Mouse (Mus musculus) thymus, postnatal 4 days (tissue): ENCODE data around the gene Mapk7.

ENCODE experiments used
- DNase-seq: peaks from one replicate; pipeline ENCODE4 v3.0.0; 2021

Mapk7 gene

GRCm38 (mm10) chr11:61494129-61494997 lies at the start of gene Mapk7:
TSS of gene Mapk7 (minus strand) at chr11:61494406.
- peak; percentile 97 for DNase-seq

GRCm38 (mm10) chr11:61541106-61541505 lies 46.9 kb upstream of the Mapk7 start:
- no peak for DNase-seq

- no peak for DNase-seq
Measured at GRCm38 (mm10) chr11:61540642-61541041, 46.4 kb upstream of the Mapk7 start.

GRCm38 (mm10) chr11:61537362-61537761 lies 43.2 kb upstream of the Mapk7 start:
- DNase-seq = no peak

GRCm38 (mm10) chr11:61536952-61537351 lies 42.7 kb upstream of the Mapk7 start:
- DNase-seq = no peak

GRCm38 (mm10) chr11:61535530-61535929 lies 41.3 kb upstream of the Mapk7 start:
- DNase-seq = no peak

- no peak for DNase-seq
Measured at GRCm38 (mm10) chr11:61533571-61533970, 39.4 kb upstream of the Mapk7 start.

GRCm38 (mm10) chr11:61532820-61533219 lies 38.6 kb upstream of the Mapk7 start:
- DNase-seq = no peak

- no peak for DNase-seq
Measured at GRCm38 (mm10) chr11:61529268-61529713, 35.1 kb upstream of the Mapk7 start.

GRCm38 (mm10) chr11:61526872-61527271 lies 32.7 kb upstream of the Mapk7 start:
- DNase-seq = no peak

GRCm38 (mm10) chr11:61519484-61520107 lies 25.4 kb upstream of the Mapk7 start:
- no peak for DNase-seq

- no peak for DNase-seq
Measured at GRCm38 (mm10) chr11:61518871-61519270, 24.7 kb upstream of the Mapk7 start.

GRCm38 (mm10) chr11:61517971-61518370 lies 23.8 kb upstream of the Mapk7 start:
- DNase-seq = no peak

GRCm38 (mm10) chr11:61514953-61515352 lies 20.7 kb upstream of the Mapk7 start:
- peak; percentile 67 for DNase-seq

GRCm38 (mm10) chr11:61504713-61505257 lies 10.6 kb upstream of the Mapk7 start, which contains the start of gene B9d1:
TSS of gene B9d1 (plus strand) at chr11:61505144.
- DNase-seq = peak; percentile 94

- DNase-seq = no peak
Measured at GRCm38 (mm10) chr11:61503933-61504332, 9.7 kb upstream of the Mapk7 start.

GRCm38 (mm10) chr11:61498736-61499504 lies 4.7 kb upstream of the Mapk7 start:
- DNase-seq = no peak

- DNase-seq = no peak
Measured at GRCm38 (mm10) chr11:61497490-61497889, 3.3 kb upstream of the Mapk7 start.

- no peak for DNase-seq
Measured at GRCm38 (mm10) chr11:61495528-61495927, 1.3 kb upstream of the Mapk7 start.

- DNase-seq = peak; percentile 62
Measured at GRCm38 (mm10) chr11:61493525-61494128, 579 bp downstream of the Mapk7 start.

GRCm38 (mm10) chr11:61492749-61493401 lies 1.3 kb downstream of the Mapk7 start:
- DNase-seq = no peak

GRCm38 (mm10) chr11:61490944-61491520 lies 3.2 kb downstream of the Mapk7 start:
- no peak for DNase-seq
